Mouse (Mus musculus) embryonic facial prominence, embryonic 15.5 days (tissue): ENCODE results near the gene Gabpa. TPM values are rescaled to one million over a fixed set of nuclear protein-coding genes. Genes with fewer than 3 reads are reported as not detected.

Experiments used
- ATAC-seq: fragments of 200-750 bp; cut with Nextera tagmentation; 2 replicates; pipeline ENCODE4 v1.8.0; 2017; ENCODE audit warnings: low read depth, moderate TSS enrichment; ENCODE audit not compliant: insufficient number of reproducible peaks, low FRiP score, low TSS enrichment
- H3K27ac ChIP-seq: fragments of 300-500 bp; sonication (generic); replicated peaks from 2 replicates; pipeline ENCODE4 v1.5.1; 2015; ENCODE audit warnings: mild to moderate bottlenecking, inconsistent platforms
- H3K27me3 ChIP-seq: fragments of 300-500 bp; sonication (generic); 2 replicates; pipeline ENCODE4 v1.6.1; 2015; ENCODE audit warnings: inconsistent platforms
- H3K36me3 ChIP-seq: fragments of 300-500 bp; sonication (generic); 2 replicates; pipeline ENCODE4 v1.6.1; 2015; ENCODE audit warnings: mild to moderate bottlenecking, inconsistent platforms
- H3K4me1 ChIP-seq: fragments of 300-500 bp; sonication (generic); 2 replicates; pipeline ENCODE4 v1.6.1; 2015; ENCODE audit warnings: inconsistent platforms
- H3K4me2 ChIP-seq: fragments of 300-500 bp; sonication (generic); replicated peaks from 2 replicates; pipeline ENCODE4 v1.6.1; 2015; ENCODE audit warnings: mild to moderate bottlenecking, inconsistent platforms
- H3K4me3 ChIP-seq: fragments of 300-500 bp; sonication (generic); replicated peaks from 2 replicates; pipeline ENCODE4 v1.5.1; 2015; ENCODE audit warnings: mild to moderate bottlenecking, inconsistent platforms
- H3K9ac ChIP-seq: fragments of 300-500 bp; sonication (generic); 2 replicates; pipeline ENCODE4 v1.6.1; 2015; ENCODE audit warnings: inconsistent platforms
- H3K9me3 ChIP-seq: fragments of 300-500 bp; sonication (generic); replicated peaks from 2 replicates; pipeline ENCODE4 v1.6.1; 2016; ENCODE audit warnings: inconsistent platforms
- WGBS: fragments of 180-500 bp; shearing (Covaris S2); methylation state at CpG from one replicate; pipeline ENCODE4 v1.1.7; 2015; 5-methylcytosine and 5-hydroxymethylcytosine counted together
- polyA plus RNA-seq: library from polyadenylated mRNA; unstranded; fragments of >200 nt; fragmentation: Nextera tagmentation; extraction: Ambion mirVana; gene quantifications from 2 replicates; pipeline ENCODE4 v1.2.1, GENCODE M21; 2015

Gabpa gene
- polyA plus RNA-seq, 1 experiment from 2014 or later = 30.1 TPM

- Histone ChIP-seq H3K9me3 (no peaks in the 10 kb centered on the region), H3K36me3 (peaks cover 25% of the 10 kb centered on the region), H3K4me3 (no peak overlapping the region), H3K9ac (no peak overlapping the region), H3K4me1 (no peaks in the 10 kb centered on the region), H3K4me2 (no peak overlapping the region), H3K27ac (no peak overlapping the region), H3K27me3 (no peaks in the 10 kb centered on the region)
- WGBS = 91% methylated on average over 8 of the region's 8 CpGs
- no peak for ATAC-seq
Observed at GRCm38 (mm10) chr16:84864656-84865055, 29.9 kb downstream of the Gabpa start.

GRCm38 (mm10) chr16:84873805-84874204 is 39.1 kb downstream of the Gabpa start:
- H3K4me3 ChIP-seq = no peak overlapping the region
- H3K4me2 ChIP-seq = no peak overlapping the region
- H3K4me1 ChIP-seq = no peaks in the 10 kb centered on the region
- H3K27ac ChIP-seq = no peak overlapping the region
- WGBS = 81% methylated on average over 8 of the region's 8 CpGs
- no peak for ATAC-seq
- H3K27me3 ChIP-seq = no peaks in the 10 kb centered on the region
- no peaks in the 10 kb centered on the region for H3K36me3 ChIP-seq
- H3K9ac ChIP-seq = no peak overlapping the region
- no peaks in the 10 kb centered on the region for H3K9me3 ChIP-seq

GRCm38 (mm10) chr16:84875012-84875717 is 40.4 kb downstream of the Gabpa start:
- H3K4me2 ChIP-seq = peak overlapping the region; percentile 8
- H3K4me1 ChIP-seq = no peaks in the 10 kb centered on the region
- no peak overlapping the region for H3K27ac ChIP-seq
- H3K27me3 ChIP-seq = no peaks in the 10 kb centered on the region
- H3K9me3 ChIP-seq = no peaks in the 10 kb centered on the region
- no peak for ATAC-seq
- H3K36me3 ChIP-seq = no peaks in the 10 kb centered on the region
- H3K4me3 ChIP-seq = no peak overlapping the region
- H3K9ac ChIP-seq = no peak overlapping the region
- WGBS = 67% methylated on average over 24 of the region's 24 CpGs

- Histone ChIP-seq H3K36me3 (no peaks in the 10 kb centered on the region), H3K9me3 (no peaks in the 10 kb centered on the region), H3K4me3 (no peak overlapping the region), H3K27me3 (no peaks in the 10 kb centered on the region), H3K4me1 (no peaks in the 10 kb centered on the region), H3K9ac (no peak overlapping the region), H3K27ac (no peak overlapping the region), H3K4me2 (no peak overlapping the region)
- no peak for ATAC-seq
- WGBS = 66% methylated on average over 7 of the region's 7 CpGs
Observed at GRCm38 (mm10) chr16:84875718-84876035, 41.0 kb downstream of the Gabpa start.

- WGBS = 53% methylated on average over 8 of the region's 8 CpGs
- no peak overlapping the region for H3K4me3 ChIP-seq
- no peaks in the 10 kb centered on the region for H3K36me3 ChIP-seq
- H3K4me1 ChIP-seq = no peaks in the 10 kb centered on the region
- no peak overlapping the region for H3K9ac ChIP-seq
- no peak overlapping the region for H3K4me2 ChIP-seq
- no peak overlapping the region for H3K27ac ChIP-seq
- no peaks in the 10 kb centered on the region for H3K9me3 ChIP-seq
- ATAC-seq = no peak
- no peaks in the 10 kb centered on the region for H3K27me3 ChIP-seq
Observed at GRCm38 (mm10) chr16:84876082-84876481, 41.4 kb downstream of the Gabpa start.

- Histone ChIP-seq H3K4me1 (no peaks in the 10 kb centered on the region), H3K27ac (no peak overlapping the region), H3K9ac (no peak overlapping the region), H3K36me3 (no peaks in the 10 kb centered on the region), H3K9me3 (no peaks in the 10 kb centered on the region), H3K4me2 (no peak overlapping the region), H3K27me3 (no peaks in the 10 kb centered on the region), H3K4me3 (no peak overlapping the region)
- no peak for ATAC-seq
- 23% methylated on average over 5 of the region's 5 CpGs for WGBS
Observed at GRCm38 (mm10) chr16:84879146-84879545, 44.4 kb downstream of the Gabpa start.

- H3K4me3 ChIP-seq = no peak overlapping the region
- no peaks in the 10 kb centered on the region for H3K27me3 ChIP-seq
- H3K4me2 ChIP-seq = no peak overlapping the region
- H3K9ac ChIP-seq = no peak overlapping the region
- 88% methylated on average over 9 of the region's 9 CpGs for WGBS
- H3K4me1 ChIP-seq = no peaks in the 10 kb centered on the region
- no peak overlapping the region for H3K27ac ChIP-seq
- no peak for ATAC-seq
- H3K36me3 ChIP-seq = no peaks in the 10 kb centered on the region
- H3K9me3 ChIP-seq = no peaks in the 10 kb centered on the region
Observed at GRCm38 (mm10) chr16:84881168-84881567, 46.4 kb downstream of the Gabpa start.

GRCm38 (mm10) chr16:84881754-84882321 is 47.1 kb downstream of the Gabpa start:
- no peaks in the 10 kb centered on the region for H3K36me3 ChIP-seq
- no peak overlapping the region for H3K4me3 ChIP-seq
- H3K27me3 ChIP-seq = no peaks in the 10 kb centered on the region
- no peak for ATAC-seq
- no peaks in the 10 kb centered on the region for H3K9me3 ChIP-seq
- H3K27ac ChIP-seq = no peak overlapping the region
- WGBS = 82% methylated on average over 8 of the region's 8 CpGs
- no peaks in the 10 kb centered on the region for H3K4me1 ChIP-seq
- no peak overlapping the region for H3K4me2 ChIP-seq
- H3K9ac ChIP-seq = no peak overlapping the region

- Histone ChIP-seq H3K9ac (no peak overlapping the region), H3K27ac (no peak overlapping the region), H3K4me3 (no peak overlapping the region), H3K4me1 (no peaks in the 10 kb centered on the region), H3K9me3 (no peaks in the 10 kb centered on the region), H3K4me2 (no peak overlapping the region), H3K27me3 (no peaks in the 10 kb centered on the region), H3K36me3 (no peaks in the 10 kb centered on the region)
- no peak for ATAC-seq
- WGBS = 80% methylated on average over 8 of the region's 8 CpGs
Observed at GRCm38 (mm10) chr16:84884572-84884971, 49.8 kb downstream of the Gabpa start.

- H3K36me3 ChIP-seq = no peaks in the 10 kb centered on the region
- 86% methylated on average over 4 of the region's 4 CpGs for WGBS
- H3K9ac ChIP-seq = no peak overlapping the region
Observed at GRCm38 (mm10) chr16:84902995-84903394, 68.3 kb downstream of the Gabpa start.

GRCm38 (mm10) chr16:84911477-84912165 is 76.9 kb downstream of the Gabpa start:
- Histone ChIP-seq H3K27ac (no peak overlapping the region), H3K4me1 (no peaks in the 10 kb centered on the region), H3K9me3 (no peaks in the 10 kb centered on the region), H3K4me2 (no peak overlapping the region), H3K36me3 (no peaks in the 10 kb centered on the region), H3K9ac (no peak overlapping the region), H3K4me3 (no peak overlapping the region), H3K27me3 (no peaks in the 10 kb centered on the region)
- WGBS = 79% methylated on average over 8 of the region's 8 CpGs
- ATAC-seq = no peak

More at GRCm38 (mm10) chr16:84902995-84903394, 68.3 kb downstream of the Gabpa start:
- Histone ChIP-seq H3K4me3 (no peak overlapping the region), H3K27ac (no peak overlapping the region), H3K27me3 (no peaks in the 10 kb centered on the region), H3K4me1 (no peaks in the 10 kb centered on the region), H3K9me3 (no peaks in the 10 kb centered on the region), H3K4me2 (no peak overlapping the region)
- no peak for ATAC-seq
